Mouse (Mus musculus): ENCODE measurements at regions not wholly inside any gene's neighbourhood (a gene's known extent, or its start where the extent isn't known, plus 50 kb on each side); places are given as distances from the start of the nearest gene placed in this dataset.

GRCm38 (mm10) chr7:77632656-77633055 lies 1105.2 kb downstream of the Ntrk3 start:
- Histone ChIP-seq H3K4me3 (replicated peaks; ENCODE audit: low read depth, low read length) (no peak overlapping the region), H3K4me1 (ENCODE audit: control insufficient read depth, insufficient read depth, low read length) (0 out of 2 replicates have a peak, but pooled peaks cover 6% of the 10 kb centered on the region), H3K36me3 (ENCODE audit: control insufficient read depth, insufficient read depth, low read length) (no peaks in the 10 kb centered on the region), H3K4me2 (ENCODE audit: low read length) (no peak overlapping the region), H3K9me3 (ENCODE audit: control insufficient read depth, low read length) (no peaks in the 10 kb centered on the region), H3K27me3 (ENCODE audit: control insufficient read depth, insufficient read depth, low read length) (no peaks in the 10 kb centered on the region), H3K27ac (replicated peaks; ENCODE audit: low read depth, low read length) (no peak overlapping the region), H3K9ac (replicated peaks; ENCODE audit: low read length) (no peak overlapping the region)
- DNase-seq, result peak; percentile 19
- ATAC-seq (ENCODE audit: low FRiP score, low TSS enrichment), result 0 out of 2 replicates have a peak, but pooled peaks have one; percentile 14
- WGBS, result 12% methylated on average over 1 of the region's 1 CpGs

GRCm38 (mm10) chr7:77623491-77623890 lies 1114.3 kb downstream of the Ntrk3 start:
- no peak overlapping the region for H3K27ac ChIP-seq (replicated peaks; ENCODE audit: low read depth, low read length)
- 13% methylated on average over 4 of the region's 4 CpGs for WGBS
- no peaks in the 10 kb centered on the region for H3K36me3 ChIP-seq (ENCODE audit: control insufficient read depth, insufficient read depth, low read length)
- DNase-seq (peak; percentile 37), ATAC-seq (ENCODE audit: low FRiP score, low TSS enrichment) (no peak)
- H3K9ac ChIP-seq (replicated peaks; ENCODE audit: low read length), result no peak overlapping the region
- no peaks in the 10 kb centered on the region for H3K27me3 ChIP-seq (ENCODE audit: control insufficient read depth, insufficient read depth, low read length)
- H3K4me2 ChIP-seq (ENCODE audit: low read length), result no peak overlapping the region
- H3K4me3 ChIP-seq (replicated peaks; ENCODE audit: low read depth, low read length), result no peak overlapping the region
- no peaks in the 10 kb centered on the region for H3K9me3 ChIP-seq (ENCODE audit: control insufficient read depth, low read length)
- H3K4me1 ChIP-seq (ENCODE audit: control insufficient read depth, insufficient read depth, low read length), result peaks cover 5% of the 10 kb centered on the region; the same call in 1 of the 2 replicates

- H3K27ac ChIP-seq (replicated peaks; ENCODE audit: low read depth, low read length), result no peak overlapping the region
- no peaks in the 10 kb centered on the region for H3K9me3 ChIP-seq (ENCODE audit: control insufficient read depth, low read length)
- ATAC-seq (ENCODE audit: low FRiP score, low TSS enrichment), result no peak
- no peak overlapping the region for H3K9ac ChIP-seq (replicated peaks; ENCODE audit: low read length)
- H3K4me2 ChIP-seq (ENCODE audit: low read length), result no peak overlapping the region
- peaks cover 5% of the 10 kb centered on the region; the same call in 1 of the 2 replicates for H3K4me1 ChIP-seq (ENCODE audit: control insufficient read depth, insufficient read depth, low read length)
- no peaks in the 10 kb centered on the region for H3K27me3 ChIP-seq (ENCODE audit: control insufficient read depth, insufficient read depth, low read length)
- H3K36me3 ChIP-seq (ENCODE audit: control insufficient read depth, insufficient read depth, low read length), result no peaks in the 10 kb centered on the region
- H3K4me3 ChIP-seq (replicated peaks; ENCODE audit: low read depth, low read length), result no peak overlapping the region
- DNase-seq, result peak; percentile 46
Observed at GRCm38 (mm10) chr7:77622934-77623333, 1114.9 kb downstream of the Ntrk3 start.

- H3K27me3 ChIP-seq (ENCODE audit: control insufficient read depth, insufficient read depth, low read length), result no peaks in the 10 kb centered on the region
- H3K4me3 ChIP-seq (replicated peaks; ENCODE audit: low read depth, low read length), result no peak overlapping the region
- no peak overlapping the region for H3K27ac ChIP-seq (replicated peaks; ENCODE audit: low read depth, low read length)
- 74% methylated on average over 1 of the region's 1 CpGs for WGBS
- no peak overlapping the region for H3K4me2 ChIP-seq (ENCODE audit: low read length)
- ATAC-seq (ENCODE audit: low FRiP score, low TSS enrichment), result no peak
- H3K9ac ChIP-seq (replicated peaks; ENCODE audit: low read length), result no peak overlapping the region
- no peaks in the 10 kb centered on the region for H3K36me3 ChIP-seq (ENCODE audit: control insufficient read depth, insufficient read depth, low read length)
- no peak for DNase-seq
- no peaks in the 10 kb centered on the region for H3K9me3 ChIP-seq (ENCODE audit: control insufficient read depth, low read length)
- no peaks in the 10 kb centered on the region for H3K4me1 ChIP-seq (ENCODE audit: control insufficient read depth, insufficient read depth, low read length)
Observed at GRCm38 (mm10) chr7:77572872-77573271, 1164.9 kb downstream of the Ntrk3 start.

GRCm38 (mm10) chr7:77559095-77559494 lies 1178.7 kb downstream of the Ntrk3 start:
- ATAC-seq (ENCODE audit: low FRiP score, low TSS enrichment), result no peak
- H3K27me3 ChIP-seq (ENCODE audit: control insufficient read depth, insufficient read depth, low read length), result no peaks in the 10 kb centered on the region
- H3K4me3 ChIP-seq (replicated peaks; ENCODE audit: low read depth, low read length), result no peak overlapping the region
- H3K9ac ChIP-seq (replicated peaks; ENCODE audit: low read length), result no peak overlapping the region
- H3K27ac ChIP-seq (replicated peaks; ENCODE audit: low read depth, low read length), result no peak overlapping the region
- no peaks in the 10 kb centered on the region for H3K9me3 ChIP-seq (ENCODE audit: control insufficient read depth, low read length)
- no peaks in the 10 kb centered on the region for H3K36me3 ChIP-seq (ENCODE audit: control insufficient read depth, insufficient read depth, low read length)
- H3K4me2 ChIP-seq (ENCODE audit: low read length), result no peak overlapping the region
- 71% methylated on average over 1 of the region's 1 CpGs for WGBS
- no peaks in the 10 kb centered on the region for H3K4me1 ChIP-seq (ENCODE audit: control insufficient read depth, insufficient read depth, low read length)
- no peak for DNase-seq

GRCm38 (mm10) chr7:77558536-77558935 lies 1179.3 kb downstream of the Ntrk3 start:
- Histone ChIP-seq H3K27ac (replicated peaks; ENCODE audit: low read depth, low read length) (no peak overlapping the region), H3K4me3 (replicated peaks; ENCODE audit: low read depth, low read length) (no peak overlapping the region), H3K9me3 (ENCODE audit: control insufficient read depth, low read length) (no peaks in the 10 kb centered on the region), H3K4me1 (ENCODE audit: control insufficient read depth, insufficient read depth, low read length) (no peaks in the 10 kb centered on the region), H3K9ac (replicated peaks; ENCODE audit: low read length) (no peak overlapping the region), H3K4me2 (ENCODE audit: low read length) (no peak overlapping the region), H3K36me3 (ENCODE audit: control insufficient read depth, insufficient read depth, low read length) (no peaks in the 10 kb centered on the region), H3K27me3 (ENCODE audit: control insufficient read depth, insufficient read depth, low read length) (no peaks in the 10 kb centered on the region)
- ATAC-seq (ENCODE audit: low FRiP score, low TSS enrichment) (no peak), DNase-seq (peak; percentile 5)
- WGBS, result 69% methylated on average over 4 of the region's 4 CpGs

- Histone ChIP-seq H3K4me2 (ENCODE audit: low read length) (no peak overlapping the region), H3K4me3 (replicated peaks; ENCODE audit: low read depth, low read length) (no peak overlapping the region), H3K27ac (replicated peaks; ENCODE audit: low read depth, low read length) (0 out of 2 replicates have a peak overlapping the region, but pooled peaks have one; percentile 32), H3K4me1 (ENCODE audit: control insufficient read depth, insufficient read depth, low read length) (peaks cover 8% of the 10 kb centered on the region; the same call in 1 of the 2 replicates), H3K27me3 (ENCODE audit: control insufficient read depth, insufficient read depth, low read length) (no peaks in the 10 kb centered on the region), H3K9ac (replicated peaks; ENCODE audit: low read length) (no peak overlapping the region), H3K9me3 (ENCODE audit: control insufficient read depth, low read length) (no peaks in the 10 kb centered on the region), H3K36me3 (ENCODE audit: control insufficient read depth, insufficient read depth, low read length) (no peaks in the 10 kb centered on the region)
- ATAC-seq (ENCODE audit: low FRiP score, low TSS enrichment), result no peak
- WGBS, result 29% methylated on average over 5 of the region's 5 CpGs
- DNase-seq, result peak; percentile 54
Observed at GRCm38 (mm10) chr7:77536890-77537289, 1200.9 kb downstream of the Ntrk3 start.

GRCm38 (mm10) chr7:77527906-77528305 lies 1209.9 kb downstream of the Ntrk3 start:
- H3K27ac ChIP-seq (replicated peaks; ENCODE audit: low read depth, low read length), result no peak overlapping the region
- ATAC-seq (ENCODE audit: low FRiP score, low TSS enrichment) (no peak), DNase-seq (peak; percentile 50)
- no peak overlapping the region for H3K4me2 ChIP-seq (ENCODE audit: low read length)
- 55% methylated on average over 5 of the region's 5 CpGs for WGBS
- H3K4me1 ChIP-seq (ENCODE audit: control insufficient read depth, insufficient read depth, low read length), result no peaks in the 10 kb centered on the region
- no peak overlapping the region for H3K9ac ChIP-seq (replicated peaks; ENCODE audit: low read length)
- H3K36me3 ChIP-seq (ENCODE audit: control insufficient read depth, insufficient read depth, low read length), result no peaks in the 10 kb centered on the region
- no peak overlapping the region for H3K4me3 ChIP-seq (replicated peaks; ENCODE audit: low read depth, low read length)
- H3K27me3 ChIP-seq (ENCODE audit: control insufficient read depth, insufficient read depth, low read length), result no peaks in the 10 kb centered on the region
- no peaks in the 10 kb centered on the region for H3K9me3 ChIP-seq (ENCODE audit: control insufficient read depth, low read length)

GRCm38 (mm10) chr7:77509586-77509985 lies 1228.2 kb downstream of the Ntrk3 start:
- no peak for ATAC-seq (ENCODE audit: low FRiP score, low TSS enrichment)
- Histone ChIP-seq H3K36me3 (ENCODE audit: control insufficient read depth, insufficient read depth, low read length) (no peaks in the 10 kb centered on the region), H3K9ac (replicated peaks; ENCODE audit: low read length) (no peak overlapping the region), H3K4me1 (ENCODE audit: control insufficient read depth, insufficient read depth, low read length) (no peaks in the 10 kb centered on the region), H3K4me2 (ENCODE audit: low read length) (no peak overlapping the region), H3K27me3 (ENCODE audit: control insufficient read depth, insufficient read depth, low read length) (no peaks in the 10 kb centered on the region), H3K4me3 (replicated peaks; ENCODE audit: low read depth, low read length) (no peak overlapping the region), H3K27ac (replicated peaks; ENCODE audit: low read depth, low read length) (no peak overlapping the region), H3K9me3 (ENCODE audit: control insufficient read depth, low read length) (no peaks in the 10 kb centered on the region)
- DNase-seq, result peak; percentile 53
- WGBS, result 56% methylated on average over 2 of the region's 2 CpGs
